19 mouse cellular contexts compared by ENCODE assay signal in genomic region chr9:106398667-106399311, GRCm38 (mm10). TPM values are rescaled to one million over a fixed set of nuclear protein-coding genes. Genes with fewer than 3 reads are reported as not detected.
DNase-seq lines count a peak whose midpoint lies in the region; ATAC-seq lines count a peak whose summit lies in the region.
"Had no signal": no experiment of that assay in that cellular context is flagged by ENCODE, and none has a peak within 500 bp of the region (broad histone marks: within the 10 kb centered on the region; RNA-seq: fewer than 3 reads in every experiment).

No protein-coding gene starts in this region.

- ATAC-seq in megakaryocyte, adult 5-6 weeks (ENCODE audit: poor library complexity, severe bottlenecking): no peak
- ATAC-seq in erythroblast, adult 5-6 weeks (replicated peaks; ENCODE audit: low FRiP score, poor library complexity, severe bottlenecking): peak; percentile 84
- peak; percentile 93 for ATAC-seq in liver, embryonic 12.5 days
- ATAC-seq: inflammation-experienced regulatory T-cells, adult 6 months had no signal

- peak; percentile 65 to 68 for DNase-seq in spleen, postnatal 10 days (ENCODE audit: low spot score in 2 of 2)
- DNase-seq in testis, postnatal 14 days (ENCODE audit: low spot score): no peak
- no peak for DNase-seq in forebrain, embryonic 10.5 days (ENCODE audit: extremely low spot score, low spot score)
- DNase-seq in B cell, adult 2 months: no peak
- DNase-seq: adrenal gland, adult 8-10 months; cerebellum, postnatal 25 days; heart, postnatal 4 days; kidney, postnatal 14 days; layer of hippocampus, adult 9-11 months; lung, embryonic 14.5 days; thymus, postnatal 4 days had no signal

- WGBS in liver, embryonic 12.5 days (ENCODE audit: insufficient replicate concordance): 38% methylated on average over 9 of the region's 9 CpGs
- WGBS in forebrain, embryonic 10.5 days: 87% methylated on average over 9 of the region's 9 CpGs

- H3K27ac ChIP-seq in liver, embryonic 12.5 days: peak overlapping the region; percentile 90
- no peak overlapping the region; the same call in 1 of the 2 replicates for H3K27ac ChIP-seq in forebrain, embryonic 10.5 days
- H3K27ac ChIP-seq: macrophage; neural tube, embryonic 13.5 days had no signal

- no peaks in the 10 kb centered on the region for H3K9me3 ChIP-seq in megakaryocyte, embryonic 14.5 days
- no peaks in the 10 kb centered on the region for H3K9me3 ChIP-seq in liver, embryonic 12.5 days (replicated peaks)
- H3K9me3 ChIP-seq in forebrain, embryonic 10.5 days: no peaks in the 10 kb centered on the region
- H3K9me3 ChIP-seq: heart, embryonic 13.5 days; neural tube, embryonic 13.5 days had no signal

- H3K4me3 ChIP-seq in megakaryocyte, embryonic 14.5 days (replicated peaks): peak overlapping the region; percentile 50
- no peak overlapping the region for H3K4me3 ChIP-seq in liver, embryonic 12.5 days
- no peak overlapping the region for H3K4me3 ChIP-seq in forebrain, embryonic 10.5 days
- H3K4me3 ChIP-seq: heart, embryonic 13.5 days; neural tube, embryonic 13.5 days had no signal

- peak overlapping the region; percentile 63 for H3K4me2 ChIP-seq in liver, embryonic 12.5 days
- H3K4me2 ChIP-seq: lung, embryonic 14.5 days; neural tube, embryonic 13.5 days had no signal

- H3K4me1 ChIP-seq in megakaryocyte, embryonic 14.5 days: peaks cover 59% of the 10 kb centered on the region
- peaks cover 79% of the 10 kb centered on the region for H3K4me1 ChIP-seq in liver, embryonic 12.5 days
- H3K4me1 ChIP-seq in forebrain, embryonic 10.5 days: peaks cover 42% of the 10 kb centered on the region

- no peaks in the 10 kb centered on the region for H3K36me3 ChIP-seq in megakaryocyte, embryonic 14.5 days (replicated peaks; ENCODE audit: low read length)
- H3K36me3 ChIP-seq in liver, embryonic 12.5 days: no peaks in the 10 kb centered on the region
- no peaks in the 10 kb centered on the region for H3K36me3 ChIP-seq in forebrain, embryonic 10.5 days (replicated peaks)
- H3K36me3 ChIP-seq: heart, embryonic 13.5 days; neural tube, embryonic 13.5 days had no signal

- peaks cover 71% of the 10 kb centered on the region for H3K27me3 ChIP-seq in megakaryocyte, embryonic 14.5 days (replicated peaks)
- H3K27me3 ChIP-seq in liver, embryonic 12.5 days (replicated peaks): peaks cover 23% of the 10 kb centered on the region
- H3K27me3 ChIP-seq in forebrain, embryonic 10.5 days (ENCODE audit: poor library complexity, severe bottlenecking): no peaks in the 10 kb centered on the region; the same call in 1 of the 2 replicates
- H3K27me3 ChIP-seq: heart, embryonic 13.5 days; neural tube, embryonic 13.5 days had no signal

- peak overlapping the region; percentile 57; the same call in 1 of the 2 replicates for H3K9ac ChIP-seq in liver, embryonic 12.5 days
- H3K9ac ChIP-seq: heart, embryonic 13.5 days; lung, embryonic 14.5 days; neural tube, embryonic 13.5 days had no signal

RNA-seq across cellular contexts. Expression of gene Dusp7, which starts 30.4 kb away (rescaled TPM):
- 6.2 and 7.5 TPM in 2 replicates for polyA plus RNA-seq in megakaryocyte, embryonic 14.5 days (2012; ENCODE audit: insufficient read depth, low replicate concordance)
- total RNA-seq in megakaryocyte, adult 5-6 weeks (2015): 71.0 and 83.1 TPM in 2 replicates
- 28.1 and 35.0 TPM in 2 replicates for total RNA-seq in megakaryocyte, adult 5-6 weeks (2017)
- 17.5 and 19.9 TPM in 2 replicates for total RNA-seq in erythroblast, adult 5-6 weeks (2015; ENCODE audit: low replicate concordance)
- 3.3 and 4.3 TPM in 2 replicates for total RNA-seq in erythroblast, adult 5-6 weeks (2017; ENCODE audit: low replicate concordance)
- polyA plus RNA-seq in liver, embryonic 12.5 days (2016; fragmentation: Nextera tagmentation; extraction: Ambion mirVana): 10.4 and 10.5 TPM in 2 replicates
- polyA plus RNA-seq in forebrain, embryonic 10.5 days (2016; fragmentation: Nextera tagmentation; extraction: Ambion mirVana): 17.6 and 18.9 TPM in 2 replicates

RNA-seq across cellular contexts. Expression of gene Rpl29, which starts 30.5 kb away (rescaled TPM):
- polyA plus RNA-seq in megakaryocyte, embryonic 14.5 days (2012; ENCODE audit: insufficient read depth, low replicate concordance): 30.4 and 41.5 TPM in 2 replicates
- total RNA-seq in megakaryocyte, adult 5-6 weeks (2015): 1,974 and 2,078 TPM in 2 replicates
- total RNA-seq in megakaryocyte, adult 5-6 weeks (2017): 1,150 and 1,200 TPM in 2 replicates
- 553 and 845 TPM in 2 replicates for total RNA-seq in erythroblast, adult 5-6 weeks (2015; ENCODE audit: low replicate concordance)
- 192 and 282 TPM in 2 replicates for total RNA-seq in erythroblast, adult 5-6 weeks (2017; ENCODE audit: low replicate concordance)
- 870 and 914 TPM in 2 replicates for polyA plus RNA-seq in liver, embryonic 12.5 days (2016; fragmentation: Nextera tagmentation; extraction: Ambion mirVana)
- polyA plus RNA-seq in forebrain, embryonic 10.5 days (2016; fragmentation: Nextera tagmentation; extraction: Ambion mirVana): 1,043 and 1,081 TPM in 2 replicates

RNA-seq across cellular contexts. Expression of gene Acy1, which starts 39.3 kb away (rescaled TPM):
- polyA plus RNA-seq in megakaryocyte, embryonic 14.5 days (2012; ENCODE audit: insufficient read depth, low replicate concordance): 3.3 and 4.4 TPM in 2 replicates
- 1.4 and 4.8 TPM in 2 replicates for total RNA-seq in megakaryocyte, adult 5-6 weeks (2015)
- total RNA-seq in megakaryocyte, adult 5-6 weeks (2017): 3.5 and 4.8 TPM in 2 replicates
- 0.77 and 4.2 TPM in 2 replicates for total RNA-seq in erythroblast, adult 5-6 weeks (2015; ENCODE audit: low replicate concordance)
- 4.5 and 7.4 TPM in 2 replicates for total RNA-seq in erythroblast, adult 5-6 weeks (2017; ENCODE audit: low replicate concordance)
- 34.0 and 35.2 TPM in 2 replicates for polyA plus RNA-seq in liver, embryonic 12.5 days (2016; fragmentation: Nextera tagmentation; extraction: Ambion mirVana)
- polyA plus RNA-seq in forebrain, embryonic 10.5 days (2016; fragmentation: Nextera tagmentation; extraction: Ambion mirVana): 45.6 and 51.3 TPM in 2 replicates

RNA-seq across cellular contexts. Expression of gene Abhd14b, which starts 48.5 kb away (rescaled TPM):
- 2.4 TPM in 1 of 2 replicates, not detected in the other for polyA plus RNA-seq in megakaryocyte, embryonic 14.5 days (2012; ENCODE audit: insufficient read depth, low replicate concordance)
- 7.7 and 8.2 TPM in 2 replicates for total RNA-seq in megakaryocyte, adult 5-6 weeks (2015)
- total RNA-seq in megakaryocyte, adult 5-6 weeks (2017): 2.9 and 3.2 TPM in 2 replicates
- 2.5 TPM in 1 of 2 replicates, not detected in the other for total RNA-seq in erythroblast, adult 5-6 weeks (2015; ENCODE audit: low replicate concordance)
- 0.26 TPM in 1 of 2 replicates, not detected in the other for total RNA-seq in erythroblast, adult 5-6 weeks (2017; ENCODE audit: low replicate concordance)
- 14.5 and 15.2 TPM in 2 replicates for polyA plus RNA-seq in liver, embryonic 12.5 days (2016; fragmentation: Nextera tagmentation; extraction: Ambion mirVana)
- polyA plus RNA-seq in forebrain, embryonic 10.5 days (2016; fragmentation: Nextera tagmentation; extraction: Ambion mirVana): 4.4 and 6.0 TPM in 2 replicates

RNA-seq across cellular contexts. Expression of gene Abhd14a, which starts 48.7 kb away (rescaled TPM):
- 3.3 and 10.6 TPM in 2 replicates for polyA plus RNA-seq in megakaryocyte, embryonic 14.5 days (2012; ENCODE audit: insufficient read depth, low replicate concordance)
- total RNA-seq in megakaryocyte, adult 5-6 weeks (2015): 3.2 and 3.9 TPM in 2 replicates
- 2.2 and 4.2 TPM in 2 replicates for total RNA-seq in megakaryocyte, adult 5-6 weeks (2017)
- 0.77 and 7.3 TPM in 2 replicates for total RNA-seq in erythroblast, adult 5-6 weeks (2015; ENCODE audit: low replicate concordance)
- 0.84 and 3.2 TPM in 2 replicates for total RNA-seq in erythroblast, adult 5-6 weeks (2017; ENCODE audit: low replicate concordance)
- 29.1 and 31.6 TPM in 2 replicates for polyA plus RNA-seq in liver, embryonic 12.5 days (2016; fragmentation: Nextera tagmentation; extraction: Ambion mirVana)
- 40.7 and 42.8 TPM in 2 replicates for polyA plus RNA-seq in forebrain, embryonic 10.5 days (2016; fragmentation: Nextera tagmentation; extraction: Ambion mirVana)

Comparison
In these comparisons a context has a peak if more than half of its experiments do, and no peak if none do; other contexts are left out.
1. DNase-seq: peak in spleen, postnatal 10 days (2 of 2); none in testis, postnatal 14 days (single experiment), forebrain, embryonic 10.5 days (single experiment) and B cell, adult 2 months (0 of 2).
2. RNA of gene Rpl29, which starts 30.5 kb away (polyA plus RNA-seq): 1,043 to 1,081 TPM in forebrain, embryonic 10.5 days and 870 to 914 TPM in liver, embryonic 12.5 days; 30.4 to 41.5 TPM in megakaryocyte, embryonic 14.5 days; every median in the first group is over 10 times any median in the second.